Mouse (Mus musculus) hindbrain, embryonic 13.5 days (tissue): ENCODE results near the gene Fhl2. TPM values are rescaled to one million over a fixed set of nuclear protein-coding genes. Genes with fewer than 3 reads are reported as not detected.
"Not testable (repeated sequence)": the region's sequence is repeated elsewhere in the genome, so short reads cannot be mapped to it uniquely, and the experiment has no call there.

ENCODE experiments used
- ATAC-seq: fragments of 200-750 bp; cut with Nextera tagmentation; 2 replicates; pipeline ENCODE4 v1.8.0; 2017; ENCODE audit warnings: moderate TSS enrichment; ENCODE audit not compliant: low FRiP score
- H3K27ac ChIP-seq: fragments of 300-500 bp; sonication (generic); 2 replicates; pipeline ENCODE4 v1.5.1; 2015; ENCODE audit warnings: inconsistent platforms, mild to moderate bottlenecking, moderate library complexity
- H3K27me3 ChIP-seq: fragments of 300-500 bp; sonication (generic); 2 replicates; pipeline ENCODE4 v1.6.1; 2015; ENCODE audit warnings: mild to moderate bottlenecking, inconsistent platforms
- H3K36me3 ChIP-seq: fragments of 300-500 bp; sonication (generic); 2 replicates; pipeline ENCODE4 v1.6.1; 2015; ENCODE audit warnings: mild to moderate bottlenecking, inconsistent platforms
- H3K4me1 ChIP-seq: fragments of 300-500 bp; sonication (generic); replicated peaks from 2 replicates; pipeline ENCODE4 v1.6.1; 2015; ENCODE audit warnings: inconsistent platforms
- H3K4me2 ChIP-seq: fragments of 300-500 bp; sonication (generic); 2 replicates; pipeline ENCODE4 v1.6.1; 2015; ENCODE audit warnings: inconsistent platforms, mild to moderate bottlenecking, moderate library complexity
- H3K4me3 ChIP-seq: fragments of 300-500 bp; sonication (generic); 2 replicates; pipeline ENCODE4 v1.5.1; 2015; ENCODE audit warnings: mild to moderate bottlenecking, inconsistent platforms
- H3K9ac ChIP-seq: fragments of 300-500 bp; sonication (generic); 2 replicates; pipeline ENCODE4 v1.6.1; 2015; ENCODE audit warnings: mild to moderate bottlenecking, inconsistent platforms
- H3K9me3 ChIP-seq: fragments of 300-500 bp; sonication (generic); 2 replicates; pipeline ENCODE4 v1.6.1; 2016; ENCODE audit warnings: inconsistent platforms
- WGBS: fragments of 180-500 bp; shearing (Covaris S2); methylation state at CpG from one replicate; pipeline ENCODE4 v1.1.7; 2015; 5-methylcytosine and 5-hydroxymethylcytosine counted together
- polyA plus RNA-seq: library from polyadenylated mRNA; unstranded; fragments of >200 nt; fragmentation: Nextera tagmentation; extraction: Ambion mirVana; gene quantifications from 2 replicates; pipeline ENCODE4 v1.2.1, GENCODE M21; 2015

Gene Fhl2
- polyA plus RNA-seq, 1 experiment from 2014 or later = 19.8 TPM

DNA sequence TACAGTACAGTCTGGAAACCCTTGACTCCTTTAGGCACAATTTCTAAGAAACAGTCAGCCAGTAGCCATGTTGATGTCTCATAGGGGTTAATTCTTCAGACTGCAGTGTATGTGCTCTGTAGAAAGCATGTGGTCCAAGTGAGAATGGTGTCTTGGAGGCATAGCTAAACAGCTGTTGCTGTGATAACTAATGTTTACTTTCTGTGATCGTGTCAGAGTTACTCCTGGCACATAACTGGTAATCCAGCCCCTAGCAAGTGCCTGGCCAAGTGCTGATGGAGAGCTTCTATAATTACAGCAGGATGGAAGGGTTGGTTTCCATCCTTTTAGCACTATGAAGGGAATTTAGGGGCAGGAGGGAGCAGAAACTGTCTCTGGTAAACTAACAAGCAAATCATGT is 14.5 kb upstream of the Fhl2 start:
- Histone ChIP-seq H3K36me3 (no peaks in the 10 kb centered on the region), H3K4me2 (no peak overlapping the region), H3K9me3 (no peaks in the 10 kb centered on the region), H3K4me3 (no peak overlapping the region), H3K27ac (no peak overlapping the region), H3K9ac (no peak overlapping the region), H3K4me1 (no peaks in the 10 kb centered on the region), H3K27me3 (no peaks in the 10 kb centered on the region)
- 70% methylated on average over 1 of the region's 1 CpGs for WGBS
- no peak for ATAC-seq

DNA sequence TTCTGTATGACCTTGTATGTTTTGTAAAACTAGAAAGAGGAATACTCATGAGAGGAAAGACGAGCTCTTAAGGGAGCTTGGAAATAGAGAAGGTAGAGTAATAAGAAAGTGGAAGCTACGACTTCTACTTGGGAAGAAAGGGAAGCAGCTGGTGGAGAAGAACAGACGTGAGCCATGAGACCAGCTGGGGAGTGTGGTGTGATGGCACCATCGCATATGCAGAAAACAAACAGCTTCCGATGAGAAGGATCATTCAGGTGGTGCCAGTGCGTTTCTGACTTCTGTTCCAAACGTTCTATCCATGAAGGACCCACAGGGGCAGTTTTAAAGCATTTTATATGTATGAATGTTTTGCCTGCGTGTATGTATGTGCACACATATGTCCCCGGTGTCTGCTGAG is 13.5 kb upstream of the Fhl2 start:
- 91% methylated on average over 9 of the region's 9 CpGs for WGBS
- H3K9me3 ChIP-seq = no peaks in the 10 kb centered on the region
- ATAC-seq = no peak
- no peak overlapping the region for H3K4me2 ChIP-seq
- no peak overlapping the region for H3K27ac ChIP-seq
- H3K9ac ChIP-seq = no peak overlapping the region
- H3K27me3 ChIP-seq = no peaks in the 10 kb centered on the region
- no peaks in the 10 kb centered on the region for H3K36me3 ChIP-seq
- H3K4me3 ChIP-seq = no peak overlapping the region
- no peaks in the 10 kb centered on the region for H3K4me1 ChIP-seq

DNA sequence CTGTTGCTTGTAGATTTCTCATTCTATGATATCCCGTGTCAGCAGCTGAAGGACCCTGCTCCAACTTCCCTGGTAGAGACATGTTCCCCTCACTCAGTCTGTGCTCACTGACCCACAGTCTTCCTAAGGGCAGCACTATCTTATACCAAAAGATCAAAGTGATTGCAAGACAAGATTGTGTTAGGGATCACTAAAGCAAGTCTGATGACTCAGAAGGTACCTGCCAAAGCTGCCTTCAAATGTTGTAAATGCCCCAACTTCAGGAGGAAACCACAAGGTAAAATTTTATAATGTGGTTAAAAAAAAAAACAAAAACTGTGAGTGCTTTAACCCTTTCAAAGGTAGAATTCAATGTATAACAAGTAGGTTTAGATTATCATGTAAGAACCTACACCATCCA is 10.4 kb upstream of the Fhl2 start:
- Histone ChIP-seq H3K4me2 (no peak overlapping the region), H3K36me3 (no peaks in the 10 kb centered on the region), H3K4me3 (no peak overlapping the region), H3K4me1 (no peaks in the 10 kb centered on the region), H3K27me3 (no peaks in the 10 kb centered on the region), H3K27ac (no peak overlapping the region), H3K9me3 (no peaks in the 10 kb centered on the region), H3K9ac (no peak overlapping the region)
- no peak for ATAC-seq
- 87% methylated on average over 1 of the region's 1 CpGs for WGBS

DNA sequence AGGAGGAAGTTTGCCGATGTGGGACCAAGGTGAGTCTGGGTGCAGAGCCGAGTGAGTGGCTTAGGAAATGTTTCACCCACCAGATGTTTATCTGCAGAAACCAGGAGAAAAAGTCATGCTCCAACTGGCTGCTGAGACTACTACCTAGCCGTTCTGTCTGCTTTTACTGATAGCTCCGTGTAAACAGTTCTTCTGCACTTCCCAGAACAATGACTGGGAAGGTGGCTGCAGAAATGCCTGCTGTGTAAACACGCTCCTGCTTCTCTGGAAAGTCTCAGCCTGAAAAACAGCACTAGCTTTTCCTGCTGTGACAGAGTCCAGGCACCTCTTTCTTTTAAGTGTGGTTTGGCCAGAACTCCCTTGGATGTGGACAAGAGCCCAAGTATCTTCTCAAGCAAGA is 6.5 kb upstream of the Fhl2 start:
- Histone ChIP-seq H3K4me2 (no peak overlapping the region), H3K9me3 (no peaks in the 10 kb centered on the region), H3K9ac (no peak overlapping the region), H3K4me1 (no peaks in the 10 kb centered on the region), H3K27ac (no peak overlapping the region), H3K36me3 (no peaks in the 10 kb centered on the region), H3K4me3 (no peak overlapping the region), H3K27me3 (no peaks in the 10 kb centered on the region)
- ATAC-seq = no peak
- 57% methylated on average over 5 of the region's 5 CpGs for WGBS

DNA sequence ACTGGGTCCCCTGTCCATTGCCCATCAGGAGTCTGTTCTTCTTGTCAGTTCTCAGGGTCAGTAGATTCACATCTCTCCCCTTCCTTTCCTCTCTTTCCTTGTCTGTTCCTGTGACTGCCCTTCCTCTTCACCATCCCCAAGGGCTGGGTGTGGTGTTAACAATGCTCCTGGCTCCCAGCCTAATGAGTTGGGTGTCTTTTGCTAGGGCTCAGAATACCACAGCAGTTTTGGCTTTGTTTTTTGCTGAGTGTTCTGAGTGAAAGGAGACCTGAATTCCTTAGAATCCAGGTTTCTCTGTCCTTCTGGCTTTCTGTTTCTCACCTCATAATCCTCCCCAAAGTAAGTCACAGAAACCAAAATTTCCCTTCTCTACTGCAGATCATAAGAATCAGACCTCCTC is 5.4 kb upstream of the Fhl2 start:
- Histone ChIP-seq H3K4me2 (no peak overlapping the region), H3K36me3 (no peaks in the 10 kb centered on the region), H3K27ac (no peak overlapping the region), H3K9ac (no peak overlapping the region), H3K4me1 (no peaks in the 10 kb centered on the region), H3K9me3 (no peaks in the 10 kb centered on the region), H3K4me3 (no peak overlapping the region), H3K27me3 (no peaks in the 10 kb centered on the region)
- ATAC-seq = no peak

GRCm38 (mm10) chr1:43201796-43202195 is 5.0 kb upstream of the Fhl2 start:
- H3K9me3 ChIP-seq = no peaks in the 10 kb centered on the region
- H3K4me2 ChIP-seq = no peak overlapping the region
- 81% methylated on average over 2 of the region's 2 CpGs for WGBS
- H3K9ac ChIP-seq = no peak overlapping the region
- no peaks in the 10 kb centered on the region for H3K4me1 ChIP-seq
- no peak overlapping the region for H3K4me3 ChIP-seq
- no peak for ATAC-seq
- no peaks in the 10 kb centered on the region for H3K27me3 ChIP-seq
- no peak overlapping the region for H3K27ac ChIP-seq
- no peaks in the 10 kb centered on the region for H3K36me3 ChIP-seq

DNA sequence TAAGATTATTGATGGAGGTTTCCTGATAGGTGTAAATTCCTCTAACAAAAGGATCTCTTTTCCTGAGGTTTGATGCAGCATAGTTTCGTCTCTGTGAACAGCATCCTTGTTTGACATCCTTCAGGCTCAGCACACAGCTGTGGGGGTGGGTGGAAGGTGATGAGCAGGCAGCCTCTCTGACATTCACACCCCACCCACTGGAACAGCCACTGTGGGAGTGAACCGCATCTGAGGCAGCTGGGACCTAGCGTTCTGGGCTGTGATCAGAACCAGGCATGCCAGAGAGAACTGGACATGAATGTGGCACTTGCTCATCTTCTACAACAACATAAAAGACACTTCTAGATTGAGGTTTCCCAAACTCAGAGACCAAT is 3.1 kb upstream of the Fhl2 start:
- 92% methylated on average over 3 of the region's 3 CpGs for WGBS
- no peak overlapping the region for H3K4me2 ChIP-seq
- H3K9ac ChIP-seq = no peak overlapping the region
- H3K4me1 ChIP-seq = no peaks in the 10 kb centered on the region
- H3K36me3 ChIP-seq = no peaks in the 10 kb centered on the region
- H3K9me3 ChIP-seq = no peaks in the 10 kb centered on the region
- H3K27me3 ChIP-seq = no peaks in the 10 kb centered on the region
- ATAC-seq = no peak
- H3K4me3 ChIP-seq = no peak overlapping the region
- no peak overlapping the region for H3K27ac ChIP-seq

DNA sequence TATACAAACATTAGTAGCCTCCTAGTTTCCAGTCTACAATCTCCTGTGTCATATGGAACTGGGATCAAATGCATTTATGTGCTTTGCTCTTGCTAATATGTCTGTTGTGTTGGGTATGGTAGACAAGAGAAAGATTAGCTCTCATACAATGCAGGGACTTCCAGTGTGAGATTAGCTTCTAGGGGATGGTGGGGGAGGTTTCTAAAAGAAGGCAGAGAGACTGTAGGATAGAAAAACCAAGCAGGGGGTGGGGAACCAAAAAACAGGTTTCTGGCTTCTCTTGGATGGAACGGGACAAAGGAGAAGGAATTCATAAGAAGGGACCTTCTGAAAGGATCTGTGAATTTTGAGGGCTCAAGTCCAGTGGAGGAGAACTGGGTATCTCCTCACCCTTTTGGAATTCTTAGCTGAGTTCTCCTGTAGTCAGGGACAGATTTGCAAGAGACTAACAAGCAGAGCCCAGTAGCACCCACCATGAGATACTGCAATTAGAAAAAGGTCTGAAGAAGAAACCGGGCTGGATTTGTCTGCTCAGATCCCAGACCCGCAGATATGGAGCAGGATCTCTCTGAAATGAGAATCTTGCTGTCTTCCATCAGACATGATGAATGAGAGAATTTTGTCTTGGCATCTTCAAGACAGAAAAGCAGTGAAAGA is 2.6 kb upstream of the Fhl2 start:
- no peaks in the 10 kb centered on the region for H3K27me3 ChIP-seq
- WGBS = 90% methylated on average over 3 of the region's 3 CpGs
- H3K27ac ChIP-seq = no peak overlapping the region
- H3K36me3 ChIP-seq = no peaks in the 10 kb centered on the region
- no peak overlapping the region for H3K4me3 ChIP-seq
- ATAC-seq = no peak
- H3K9ac ChIP-seq = no peak overlapping the region
- no peak overlapping the region for H3K4me2 ChIP-seq
- H3K9me3 ChIP-seq = no peaks in the 10 kb centered on the region
- H3K4me1 ChIP-seq = no peaks in the 10 kb centered on the region

DNA sequence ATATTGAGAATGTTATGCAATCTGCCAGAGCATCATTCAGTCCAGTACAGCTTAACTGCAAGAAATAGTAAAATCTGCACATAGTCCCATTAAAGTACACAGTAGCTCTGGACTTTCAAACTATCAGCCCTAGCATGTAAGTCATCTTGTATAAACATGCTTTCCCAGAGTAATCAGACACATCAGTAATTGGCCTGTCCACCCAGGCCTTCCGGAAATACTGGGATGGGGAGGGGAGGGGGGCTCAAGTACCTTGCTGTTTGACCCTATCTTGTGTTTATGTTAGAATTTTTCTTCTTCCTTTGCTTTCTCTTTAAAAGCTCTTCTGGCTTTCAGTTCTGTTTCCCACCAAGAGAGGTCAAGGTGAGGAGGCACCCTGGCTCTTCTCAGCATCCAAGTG is 725 bp downstream of the Fhl2 start:
- 65% methylated on average over 1 of the region's 1 CpGs for WGBS
- H3K27ac ChIP-seq = no peak overlapping the region
- ATAC-seq = no peak
- no peak overlapping the region for H3K9ac ChIP-seq
- H3K4me2 ChIP-seq = no peak overlapping the region
- no peaks in the 10 kb centered on the region for H3K9me3 ChIP-seq
- no peaks in the 10 kb centered on the region for H3K36me3 ChIP-seq
- H3K4me3 ChIP-seq = no peak overlapping the region
- no peaks in the 10 kb centered on the region for H3K4me1 ChIP-seq
- no peaks in the 10 kb centered on the region for H3K27me3 ChIP-seq

- H3K9ac ChIP-seq = no peak overlapping the region
- H3K27me3 ChIP-seq = no peaks in the 10 kb centered on the region
- no peak overlapping the region for H3K4me3 ChIP-seq
- no peaks in the 10 kb centered on the region for H3K9me3 ChIP-seq
- no peaks in the 10 kb centered on the region for H3K36me3 ChIP-seq
- no peak overlapping the region for H3K27ac ChIP-seq
- H3K4me2 ChIP-seq = no peak overlapping the region
- H3K4me1 ChIP-seq = no peaks in the 10 kb centered on the region
- 97% methylated on average over 6 of the region's 6 CpGs for WGBS
- ATAC-seq = no peak
These were observed 3.4 kb downstream of the Fhl2 start for GRCm38 (mm10) chr1:43193423-43193822.

DNA sequence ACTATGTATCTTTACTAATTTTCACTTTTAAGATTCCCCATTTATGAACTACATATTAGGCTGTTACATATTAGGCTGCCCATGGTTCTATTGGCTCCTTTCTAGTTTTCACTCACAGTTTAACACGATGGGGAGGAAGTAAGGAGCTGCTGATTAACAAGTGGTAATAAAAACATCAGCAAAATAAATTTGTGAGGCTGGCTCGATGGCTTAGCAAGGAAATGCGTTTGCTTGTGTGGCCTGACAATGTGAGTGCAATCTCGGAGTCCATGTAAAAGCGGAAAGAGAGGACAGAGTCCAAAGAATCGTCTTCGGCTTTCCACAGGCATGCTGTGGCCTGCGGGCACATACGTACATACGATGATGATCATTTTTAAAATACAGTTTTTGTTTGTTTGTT is 4.3 kb downstream of the Fhl2 start:
- Histone ChIP-seq H3K27me3 (no peaks in the 10 kb centered on the region), H3K9me3 (no peaks in the 10 kb centered on the region), H3K4me2 (no peak overlapping the region), H3K27ac (no peak overlapping the region), H3K36me3 (no peaks in the 10 kb centered on the region), H3K4me3 (no peak overlapping the region), H3K9ac (no peak overlapping the region), H3K4me1 (no peaks in the 10 kb centered on the region)
- WGBS = 87% methylated on average over 10 of the region's 10 CpGs
- ATAC-seq = no peak

- H3K9me3 ChIP-seq = no peaks in the 10 kb centered on the region
- no peaks in the 10 kb centered on the region for H3K4me1 ChIP-seq
- no peak overlapping the region for H3K27ac ChIP-seq
- H3K27me3 ChIP-seq = no peaks in the 10 kb centered on the region
- H3K9ac ChIP-seq = no peak overlapping the region
- 82% methylated on average over 8 of the region's 8 CpGs for WGBS
- no peak overlapping the region for H3K4me2 ChIP-seq
- H3K36me3 ChIP-seq = no peaks in the 10 kb centered on the region
- ATAC-seq = no peak
- no peak overlapping the region for H3K4me3 ChIP-seq
These were observed 5.7 kb downstream of the Fhl2 start for GRCm38 (mm10) chr1:43191078-43191477.

GRCm38 (mm10) chr1:43188893-43189292 is 7.9 kb downstream of the Fhl2 start:
- not testable (repeated sequence) for H3K36me3 ChIP-seq, H3K4me3 ChIP-seq, H3K9ac ChIP-seq, H3K27me3 ChIP-seq, H3K4me2 ChIP-seq, H3K9me3 ChIP-seq, ATAC-seq, H3K27ac ChIP-seq, H3K4me1 ChIP-seq
- 98% methylated on average over 10 of the region's 16 CpGs for WGBS

DNA sequence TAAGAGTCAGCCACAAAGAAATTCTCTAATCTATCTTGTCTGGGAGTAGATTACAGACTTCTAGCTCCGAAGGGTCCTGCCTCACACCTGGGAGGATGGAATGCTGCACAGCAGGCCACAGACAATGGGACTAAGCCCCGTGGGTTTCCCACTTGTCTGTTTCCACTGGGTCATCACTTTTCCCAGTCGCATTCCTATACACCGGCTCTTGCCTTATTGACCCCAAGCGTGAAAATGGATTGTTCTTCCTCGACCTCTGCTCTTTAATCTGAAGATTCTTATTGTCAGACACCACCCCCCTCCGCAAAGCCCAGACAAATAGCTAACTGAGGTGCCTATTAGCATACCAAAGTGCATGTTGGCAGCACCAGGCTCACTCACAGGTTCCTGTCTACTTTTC is 10.4 kb downstream of the Fhl2 start:
- Histone ChIP-seq H3K9me3 (no peaks in the 10 kb centered on the region), H3K4me1 (no peaks in the 10 kb centered on the region), H3K27ac (no peak overlapping the region), H3K9ac (no peak overlapping the region), H3K4me2 (no peak overlapping the region), H3K36me3 (no peaks in the 10 kb centered on the region), H3K27me3 (no peaks in the 10 kb centered on the region), H3K4me3 (no peak overlapping the region)
- no peak for ATAC-seq
- WGBS = 5% methylated on average over 7 of the region's 7 CpGs
